Mouse (Mus musculus) bone marrow macrophage, adult 2 months (primary cell): ENCODE data around the gene 1700014D04Rik. TPM values are rescaled to one million over a fixed set of nuclear protein-coding genes. Genes with fewer than 3 reads are reported as not detected.
"Not testable (repeated sequence)": the region's sequence is repeated elsewhere in the genome, so short reads cannot be mapped to it uniquely, and the experiment has no call there.

Experiments used
- H3K27ac ChIP-seq: 2 replicates; pipeline ENCODE4 v1.5.1; 2012; ENCODE audit warnings: low read depth, low read length; ENCODE audit not compliant: insufficient read depth
- H3K4me1 ChIP-seq: 2 replicates; pipeline ENCODE4 v1.6.1; 2012; ENCODE audit warnings: low read length; ENCODE audit not compliant: control insufficient read depth, insufficient read depth
- H3K4me3 ChIP-seq: 2 replicates; pipeline ENCODE4 v1.5.1; 2012; ENCODE audit warnings: mild to moderate bottlenecking, low read length, moderate library complexity; ENCODE audit not compliant: insufficient read depth
- CTCF ChIP-seq: IDR thresholded peaks from 2 replicates; pipeline ENCODE4 v1.5.1; 2012; ENCODE audit warnings: low read depth, mild to moderate bottlenecking, low read length, moderate library complexity
- POLR2A ChIP-seq: IDR thresholded peaks from 2 replicates; pipeline ENCODE4 v1.6.1; 2012; ENCODE audit warnings: mild to moderate bottlenecking, low read depth, low read length, borderline replicate concordance
- polyA plus RNA-seq: library from polyadenylated mRNA; stranded (reverse); fragments of >200 nt; gene quantifications from 2 replicates; pipeline ENCODE4 v1.2.4, GENCODE M21; 2012; ENCODE audit not compliant: missing spikeins, insufficient read depth, insufficient read length

The 1700014D04Rik gene
- polyA plus RNA-seq, 1 experiment: not detected

DNA sequence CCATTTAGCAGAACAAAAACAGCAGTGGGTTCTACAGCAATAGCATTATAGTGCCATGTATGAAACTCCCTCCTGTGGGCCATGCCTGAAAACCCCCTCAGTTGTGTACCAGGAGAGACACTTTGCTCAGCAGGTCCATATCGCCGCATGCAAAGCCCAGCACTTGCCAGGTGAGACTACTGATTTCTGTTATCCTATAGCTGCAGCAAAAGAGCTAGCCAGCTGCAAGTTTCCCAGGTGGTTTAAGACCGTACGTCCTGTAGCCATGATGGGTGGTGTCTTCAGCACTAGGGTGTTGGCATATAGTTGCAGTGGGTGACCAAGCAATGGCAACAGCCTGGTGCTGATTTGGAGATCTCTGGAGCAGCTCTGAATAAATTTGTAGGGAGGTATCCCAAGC lies 7.2 kb downstream of the 1700014D04Rik start:
- Histone ChIP-seq H3K27ac (no peak overlapping the region), H3K4me1 (peaks cover 6% of the 10 kb centered on the region), H3K4me3 (no peak overlapping the region)
- TF ChIP-seq POLR2A: no peak
- TF ChIP-seq CTCF: no peak

- no peak overlapping the region for H3K4me3 ChIP-seq
- TF ChIP-seq CTCF (no peak), POLR2A (no peak)
- no peak overlapping the region for H3K27ac ChIP-seq
- H3K4me1 ChIP-seq: peaks cover 7% of the 10 kb centered on the region
Measured at GRCm38 (mm10) chr13:59738455-59738854, 8.1 kb downstream of the 1700014D04Rik start.

DNA sequence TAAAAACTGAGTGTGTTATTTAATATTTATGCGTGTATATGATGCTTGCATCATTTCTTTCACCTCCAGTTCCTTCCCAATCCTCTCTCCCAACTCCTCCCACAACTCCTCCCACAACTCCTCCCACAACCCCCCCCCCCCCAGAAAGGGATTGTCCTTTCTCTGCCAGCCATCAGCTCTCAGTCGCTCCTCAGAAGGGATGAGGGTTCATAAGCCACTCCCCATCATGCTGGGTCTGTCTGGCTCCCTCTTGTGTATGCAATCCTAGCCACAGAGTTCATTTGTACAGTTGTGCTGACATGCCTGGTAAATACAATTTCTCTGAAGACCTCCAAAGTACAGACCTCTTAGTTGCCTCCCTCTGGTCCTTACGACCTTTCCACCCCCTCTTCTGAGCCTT lies 11.4 kb downstream of the 1700014D04Rik start:
- TF ChIP-seq POLR2A (no peak), CTCF (no peak)
- Histone ChIP-seq H3K27ac (no peak overlapping the region), H3K4me1 (peaks cover 5% of the 10 kb centered on the region; the same call in 1 of the 2 replicates), H3K4me3 (no peak overlapping the region)

GRCm38 (mm10) chr13:59734347-59734746 lies 12.2 kb downstream of the 1700014D04Rik start:
- H3K4me3 ChIP-seq, H3K27ac ChIP-seq, H3K4me1 ChIP-seq: not testable (repeated sequence)

GRCm38 (mm10) chr13:59733936-59734335 lies 12.6 kb downstream of the 1700014D04Rik start:
- TF ChIP-seq POLR2A (no peak), CTCF (no peak)
- H3K27ac ChIP-seq: no peak overlapping the region
- H3K4me3 ChIP-seq: no peak overlapping the region
- peaks cover 5% of the 10 kb centered on the region; the same call in 1 of the 2 replicates for H3K4me1 ChIP-seq

- TF ChIP-seq POLR2A (no peak), CTCF (no peak)
- Histone ChIP-seq H3K4me3 (no peak within 1 kb of the TSS), H3K4me1 (peaks cover 8% of the 10 kb centered on the region; the same call in 1 of the 2 replicates), H3K27ac (no peak within 1 kb of the TSS)
Measured at GRCm38 (mm10) chr13:59731652-59732051, 14.9 kb downstream of the 1700014D04Rik start, which contains the start of gene Spata31d1d. Gene Spata31d1d (minus strand): TSS chr13:59731752.

- H3K4me1 ChIP-seq: 0 out of 2 replicates have a peak, but pooled peaks cover 3% of the 10 kb centered on the region
- no peak overlapping the region for H3K4me3 ChIP-seq
- H3K27ac ChIP-seq: no peak overlapping the region
Measured at GRCm38 (mm10) chr13:59728378-59729093, 18.0 kb downstream of the 1700014D04Rik start.

DNA sequence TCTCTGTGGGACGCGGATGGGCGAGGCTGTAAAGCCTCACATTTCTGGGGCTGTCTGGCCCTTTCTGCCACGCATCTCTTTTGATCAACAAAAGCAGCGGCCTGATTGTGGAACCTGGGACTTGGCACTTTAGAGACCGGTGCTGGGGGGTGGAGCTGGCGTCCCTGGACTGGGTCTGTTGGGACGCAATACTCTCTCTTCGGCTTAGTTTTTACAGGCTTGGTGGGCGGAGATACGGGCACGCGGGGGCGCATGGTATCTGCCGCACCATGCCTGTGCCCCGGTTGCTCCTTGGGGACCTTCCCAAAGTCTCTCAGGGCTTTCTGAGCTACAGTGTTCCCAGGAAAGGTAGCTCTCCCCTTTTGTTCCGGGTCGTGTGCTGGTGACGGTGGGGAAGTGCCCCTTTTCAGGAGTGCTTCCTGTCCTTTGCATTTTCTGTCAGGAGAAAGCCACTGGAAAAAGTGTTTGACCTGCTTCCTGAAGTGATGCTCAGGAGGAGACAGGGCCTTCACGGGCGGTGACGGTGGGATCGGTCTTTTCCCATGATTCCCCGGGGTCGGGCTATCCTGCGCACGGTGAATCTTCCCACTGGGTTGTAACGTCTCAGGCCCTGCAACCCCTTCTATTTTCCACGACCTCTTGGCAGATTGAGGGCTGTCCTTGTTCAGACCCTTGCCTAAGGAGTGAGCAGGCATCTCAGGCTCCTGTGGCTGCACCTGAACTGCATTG lies 20.2 kb downstream of the 1700014D04Rik start:
- no peak overlapping the region for H3K4me3 ChIP-seq
- H3K4me1 ChIP-seq: 0 out of 2 replicates have a peak, but pooled peaks cover 3% of the 10 kb centered on the region
- no peak for TF ChIP-seq POLR2A
- TF ChIP-seq CTCF: no peak
- no peak overlapping the region for H3K27ac ChIP-seq

More at GRCm38 (mm10) chr13:59728378-59729093, 18.0 kb downstream of the 1700014D04Rik start:
- no peak for TF ChIP-seq POLR2A
- peak; percentile 92 for TF ChIP-seq CTCF

- not testable (repeated sequence) for H3K4me3 ChIP-seq
Measured at GRCm38 (mm10) chr13:59722089-59722488, 24.5 kb downstream of the 1700014D04Rik start.

DNA sequence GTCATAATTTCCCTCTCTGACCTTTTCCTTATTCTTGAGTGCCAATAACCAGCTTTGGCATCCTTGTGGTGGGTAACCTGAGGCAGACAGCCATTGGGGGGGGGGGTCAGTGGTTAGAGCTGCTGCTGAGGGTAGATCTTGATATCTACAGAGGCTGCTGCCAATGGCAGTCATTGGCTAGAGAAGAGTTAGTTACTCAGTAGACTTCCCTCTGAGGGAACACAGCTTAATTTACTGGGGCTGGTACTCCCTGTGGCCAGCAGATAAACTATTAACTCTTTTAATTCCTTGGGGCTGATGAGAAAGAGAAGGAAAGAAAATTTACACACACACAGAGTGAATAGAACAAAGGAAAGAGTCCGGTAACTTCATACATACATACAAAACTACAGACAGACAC lies 27.1 kb downstream of the 1700014D04Rik start:
- TF ChIP-seq POLR2A: no peak

More at GRCm38 (mm10) chr13:59722089-59722488, 24.5 kb downstream of the 1700014D04Rik start:
- H3K4me1 ChIP-seq, H3K27ac ChIP-seq: not testable (repeated sequence)

GRCm38 (mm10) chr13:59718857-59719440 lies 27.6 kb downstream of the 1700014D04Rik start:
- H3K4me3 ChIP-seq, H3K4me1 ChIP-seq, H3K27ac ChIP-seq: not testable (repeated sequence)

More for the DNA sequence above, 27.1 kb downstream of the 1700014D04Rik start:
- Histone ChIP-seq H3K4me3 (no peak overlapping the region), H3K27ac (no peak overlapping the region), H3K4me1 (no peaks in the 10 kb centered on the region)
